Mouse (Mus musculus) R1 (cell line): Measurements from ENCODE around the gene Serpinb1c.
A peak's percentile ranks its signal among the peaks of the same experiment; 100 is the strongest.
"Not testable (repeated sequence)": the region's sequence is repeated elsewhere in the genome, so short reads cannot be mapped to it uniquely, and the experiment has no call there.

Experiments used
- DNase-seq: peaks from one replicate; pipeline ENCODE4 v3.0.0-alpha.2; 2018; ENCODE audit warnings: low read depth, low spot score

Gene Serpinb1c

GRCm38 (mm10) chr13:32898111-32898510 lies at the start of gene Serpinb1c:
Serpinb1c (minus strand) TSS chr13:32898211.
- no peak for DNase-seq

- not testable (repeated sequence) for DNase-seq
Measured at GRCm38 (mm10) chr13:32939191-32939590, 41.2 kb upstream of the Serpinb1c start.

- not testable (repeated sequence) for DNase-seq
Measured at GRCm38 (mm10) chr13:32938275-32938674, 40.3 kb upstream of the Serpinb1c start.

- DNase-seq, result no peak
Measured at GRCm38 (mm10) chr13:32934706-32935381, 36.8 kb upstream of the Serpinb1c start.

- DNase-seq, result no peak
Measured at GRCm38 (mm10) chr13:32929107-32929750, 31.2 kb upstream of the Serpinb1c start.

- no peak for DNase-seq
Measured at GRCm38 (mm10) chr13:32927241-32927640, 29.2 kb upstream of the Serpinb1c start.

- DNase-seq, result no peak
Measured at GRCm38 (mm10) chr13:32926661-32927060, 28.6 kb upstream of the Serpinb1c start.

GRCm38 (mm10) chr13:32924578-32925360 lies 26.8 kb upstream of the Serpinb1c start:
- no peak for DNase-seq

- DNase-seq, result no peak
Measured at GRCm38 (mm10) chr13:32922622-32923021, 24.6 kb upstream of the Serpinb1c start.

- DNase-seq, result no peak
Measured at GRCm38 (mm10) chr13:32912770-32913380, 14.9 kb upstream of the Serpinb1c start.

- DNase-seq, result no peak
Measured at GRCm38 (mm10) chr13:32908182-32908581, 10.2 kb upstream of the Serpinb1c start.

GRCm38 (mm10) chr13:32903211-32903873 lies 5.3 kb upstream of the Serpinb1c start:
- DNase-seq, result peak; percentile 87

GRCm38 (mm10) chr13:32902481-32903015 lies 4.5 kb upstream of the Serpinb1c start:
- peak; percentile 78 for DNase-seq

GRCm38 (mm10) chr13:32900639-32901038 lies 2.6 kb upstream of the Serpinb1c start:
- peak; percentile 66 for DNase-seq

- not testable (repeated sequence) for DNase-seq
Measured at GRCm38 (mm10) chr13:32899114-32899513, 1.1 kb upstream of the Serpinb1c start.

GRCm38 (mm10) chr13:32896931-32897330 lies 1.1 kb downstream of the Serpinb1c start:
- no peak for DNase-seq

- DNase-seq, result no peak
Measured at GRCm38 (mm10) chr13:32884755-32885154, 13.3 kb downstream of the Serpinb1c start.

- no peak for DNase-seq
Measured at GRCm38 (mm10) chr13:32873862-32874261, 24.1 kb downstream of the Serpinb1c start.

- DNase-seq, result no peak
Measured at GRCm38 (mm10) chr13:32868843-32869242, 29.2 kb downstream of the Serpinb1c start.

GRCm38 (mm10) chr13:32868233-32868632 lies 29.8 kb downstream of the Serpinb1c start:
- not testable (repeated sequence) for DNase-seq

- no peak for DNase-seq
Measured at GRCm38 (mm10) chr13:32867030-32867429, 31.0 kb downstream of the Serpinb1c start.
